Mouse (Mus musculus) neural tube, embryonic 12.5 days (tissue): ENCODE results near the gene Batf2. TPM values are rescaled to one million over a fixed set of nuclear protein-coding genes. Genes with fewer than 3 reads are reported as not detected.
A peak's percentile ranks its signal among the peaks of the same experiment; 100 is the strongest.

Source experiments
- ATAC-seq: fragments of 200-750 bp; cut with Nextera tagmentation; 2 replicates; pipeline ENCODE4 v1.8.0; 2017; ENCODE audit warnings: low read depth, mild to moderate bottlenecking, moderate TSS enrichment, moderate library complexity; ENCODE audit not compliant: low FRiP score
- H3K27ac ChIP-seq: fragments of 300-500 bp; sonication (generic); 2 replicates; pipeline ENCODE4 v1.5.1; 2016
- H3K27me3 ChIP-seq: fragments of 300-500 bp; sonication (generic); replicated peaks from 2 replicates; pipeline ENCODE4 v1.6.1; 2016; ENCODE audit warnings: mild to moderate bottlenecking
- H3K36me3 ChIP-seq: fragments of 300-500 bp; sonication (generic); 2 replicates; pipeline ENCODE4 v1.6.1; 2016; ENCODE audit warnings: mild to moderate bottlenecking
- H3K4me1 ChIP-seq: fragments of 300-500 bp; sonication (generic); 2 replicates; pipeline ENCODE4 v1.6.1; 2016
- H3K4me2 ChIP-seq: fragments of 300-500 bp; sonication (generic); replicated peaks from 2 replicates; pipeline ENCODE4 v1.6.1; 2016; ENCODE audit warnings: mild to moderate bottlenecking
- H3K4me3 ChIP-seq: fragments of 300-500 bp; sonication (generic); 2 replicates; pipeline ENCODE4 v1.5.1; 2016
- H3K9ac ChIP-seq: fragments of 300-500 bp; sonication (generic); 2 replicates; pipeline ENCODE4 v1.6.1; 2016; ENCODE audit warnings: mild to moderate bottlenecking
- H3K9me3 ChIP-seq: fragments of 300-500 bp; sonication (generic); 2 replicates; pipeline ENCODE4 v1.6.1; 2016; ENCODE audit warnings: mild to moderate bottlenecking
- WGBS: fragments of 180-500 bp; shearing (Covaris S2); methylation state at CpG from one replicate; pipeline ENCODE4 v1.1.7; 2016; 5-methylcytosine and 5-hydroxymethylcytosine counted together
- polyA plus RNA-seq: library from polyadenylated mRNA; unstranded; fragments of >200 nt; fragmentation: Nextera tagmentation; extraction: Ambion mirVana; gene quantifications from 2 replicates; pipeline ENCODE4 v1.2.1, GENCODE M21; 2016

Gene Batf2
- polyA plus RNA-seq, 1 experiment from 2014 or later = not detected

- H3K9me3 ChIP-seq = no peaks in the 10 kb centered on the region
- no peaks in the 10 kb centered on the region for H3K27me3 ChIP-seq
- H3K4me2 ChIP-seq = peak overlapping the region; percentile 22; the same call in 1 of the 2 replicates
- no peak for ATAC-seq
- peak overlapping the region; percentile 9; the same call in 1 of the 2 replicates for H3K4me3 ChIP-seq
- 7% methylated on average over 3 of the region's 3 CpGs for WGBS
- no peaks in the 10 kb centered on the region for H3K4me1 ChIP-seq
- H3K27ac ChIP-seq = no peak overlapping the region
- no peaks in the 10 kb centered on the region for H3K36me3 ChIP-seq
- H3K9ac ChIP-seq = no peak overlapping the region
These were observed 41.8 kb downstream of the Batf2 start for GRCm38 (mm10) chr19:6182534-6182933.

GRCm38 (mm10) chr19:6184131-6184530, 43.3 kb downstream of the Batf2 start, which contains the start of gene Majin:
Gene Majin (plus strand): TSS chr19:6184388.
- Histone ChIP-seq H3K4me2 (no peak within 1 kb of the TSS), H3K27ac (no peak within 1 kb of the TSS), H3K9me3 (no peaks in the 10 kb centered on the region), H3K27me3 (no peaks in the 10 kb centered on the region), H3K36me3 (no peaks in the 10 kb centered on the region), H3K4me3 (no peak within 1 kb of the TSS), H3K9ac (no peak within 1 kb of the TSS), H3K4me1 (no peaks in the 10 kb centered on the region)
- no peak for ATAC-seq
- 87% methylated on average over 23 of the region's 23 CpGs for WGBS

GRCm38 (mm10) chr19:6204265-6204664, 63.5 kb downstream of the Batf2 start:
- 76% methylated on average over 2 of the region's 2 CpGs for WGBS
- H3K9ac ChIP-seq = no peak overlapping the region
- H3K4me1 ChIP-seq = no peaks in the 10 kb centered on the region
- no peaks in the 10 kb centered on the region for H3K9me3 ChIP-seq
- ATAC-seq = no peak
- H3K27me3 ChIP-seq = no peaks in the 10 kb centered on the region
- H3K36me3 ChIP-seq = no peaks in the 10 kb centered on the region
- no peak overlapping the region for H3K27ac ChIP-seq
- H3K4me2 ChIP-seq = no peak overlapping the region
- H3K4me3 ChIP-seq = no peak overlapping the region

- Histone ChIP-seq H3K9ac (no peak overlapping the region), H3K4me2 (no peak overlapping the region), H3K9me3 (no peaks in the 10 kb centered on the region), H3K4me1 (no peaks in the 10 kb centered on the region), H3K27me3 (no peaks in the 10 kb centered on the region), H3K4me3 (no peak overlapping the region), H3K36me3 (no peaks in the 10 kb centered on the region), H3K27ac (no peak overlapping the region)
- ATAC-seq = no peak
- 80% methylated on average over 5 of the region's 5 CpGs for WGBS
These were observed 65.9 kb downstream of the Batf2 start for GRCm38 (mm10) chr19:6206716-6207115.

- H3K27ac ChIP-seq = no peak overlapping the region
- ATAC-seq = no peak
- H3K4me3 ChIP-seq = no peak overlapping the region
- H3K9me3 ChIP-seq = no peaks in the 10 kb centered on the region
- no peaks in the 10 kb centered on the region for H3K4me1 ChIP-seq
- H3K27me3 ChIP-seq = no peaks in the 10 kb centered on the region
- 64% methylated on average over 6 of the region's 6 CpGs for WGBS
- H3K4me2 ChIP-seq = no peak overlapping the region
- no peak overlapping the region for H3K9ac ChIP-seq
- H3K36me3 ChIP-seq = no peaks in the 10 kb centered on the region
These were observed 75.4 kb downstream of the Batf2 start for GRCm38 (mm10) chr19:6216046-6216705.

- Histone ChIP-seq H3K27ac (no peak overlapping the region), H3K9me3 (no peaks in the 10 kb centered on the region), H3K4me1 (no peaks in the 10 kb centered on the region), H3K4me3 (no peak overlapping the region), H3K36me3 (no peaks in the 10 kb centered on the region), H3K9ac (no peak overlapping the region), H3K4me2 (no peak overlapping the region), H3K27me3 (no peaks in the 10 kb centered on the region)
- ATAC-seq = no peak
- WGBS = 72% methylated on average over 6 of the region's 6 CpGs
These were observed 77.8 kb downstream of the Batf2 start for GRCm38 (mm10) chr19:6218606-6219005.

Other genes with a start within 250 kb of the Batf2 start
- gene Tigd3, start 246.8 kb upstream of the Batf2 start, polyA plus RNA-seq = 10.5 and 11.8 TPM in 2 replicates
- 156 and 174 TPM in 2 replicates for gene Dpf2, start 228.0 kb upstream of the Batf2 start, polyA plus RNA-seq
- 4.7 and 5.7 TPM in 2 replicates for gene Cdc42ep2, start 216.2 kb upstream of the Batf2 start, polyA plus RNA-seq
- gene Pola2, start 176.8 kb upstream of the Batf2 start, polyA plus RNA-seq = 44.4 and 46.6 TPM in 2 replicates
- not detected in 2 replicates for gene Slc22a20, start 154.8 kb upstream of the Batf2 start, polyA plus RNA-seq
- gene Capn1, start 125.1 kb upstream of the Batf2 start, polyA plus RNA-seq = 5.6 and 6.4 TPM in 2 replicates
- 33.2 and 35.2 TPM in 2 replicates for gene Syvn1, start 94.4 kb upstream of the Batf2 start, polyA plus RNA-seq
- gene Mrpl49, start 83.2 kb upstream of the Batf2 start, polyA plus RNA-seq = 66.0 and 68.6 TPM in 2 replicates
- gene Fau, start 83.1 kb upstream of the Batf2 start, polyA plus RNA-seq = 635 and 643 TPM in 2 replicates
- 34.3 and 38.2 TPM in 2 replicates for gene Znhit2, start 79.8 kb upstream of the Batf2 start, polyA plus RNA-seq
- 44.3 and 45.9 TPM in 2 replicates for gene Tm7sf2, start 72.6 kb upstream of the Batf2 start, polyA plus RNA-seq
- 79.4 and 80.6 TPM in 2 replicates for gene Vps51, start 63.8 kb upstream of the Batf2 start, polyA plus RNA-seq
- gene Tmem262, start 61.0 kb upstream of the Batf2 start, polyA plus RNA-seq = not detected in 2 replicates
- 2.6 and 3.2 TPM in 2 replicates for gene Gm28374, start 58.7 kb upstream of the Batf2 start, polyA plus RNA-seq
- gene Zfpl1, start 56.0 kb upstream of the Batf2 start, polyA plus RNA-seq = 72.4 and 75.0 TPM in 2 replicates
- 27.1 and 28.4 TPM in 2 replicates for gene Cdca5, start 56.0 kb upstream of the Batf2 start, polyA plus RNA-seq
- gene AC131692.1, start 46.6 kb upstream of the Batf2 start, polyA plus RNA-seq = 0.33 TPM in 1 of 2 replicates, not detected in the other
- 0.63 and 0.82 TPM in 2 replicates for gene Naaladl1, start 35.2 kb upstream of the Batf2 start, polyA plus RNA-seq
- gene Sac3d1, start 22.3 kb upstream of the Batf2 start, polyA plus RNA-seq = 53.5 and 59.0 TPM in 2 replicates
- 40.3 and 42.3 TPM in 2 replicates for gene Snx15, start 12.7 kb upstream of the Batf2 start, polyA plus RNA-seq
- 100 and 102 TPM in 2 replicates for gene Arl2, start 565 bp downstream of the Batf2 start, polyA plus RNA-seq
- gene Majin, start 43.4 kb downstream of the Batf2 start, polyA plus RNA-seq = not detected in 2 replicates
- not detected in 2 replicates for gene Gpha2, start 85.4 kb downstream of the Batf2 start, polyA plus RNA-seq
- 77.8 and 82.8 TPM in 2 replicates for gene Ppp2r5b, start 94.9 kb downstream of the Batf2 start, polyA plus RNA-seq
- gene Atg2a, start 100.7 kb downstream of the Batf2 start, polyA plus RNA-seq = 13.8 and 14.7 TPM in 2 replicates
- gene Ehd1, start 135.7 kb downstream of the Batf2 start, polyA plus RNA-seq = 87.2 and 96.4 TPM in 2 replicates
- gene Cdc42bpg, start 165.5 kb downstream of the Batf2 start, polyA plus RNA-seq = 0.27 and 0.60 TPM in 2 replicates
- 93.3 and 93.5 TPM in 2 replicates for gene Men1, start 194.0 kb downstream of the Batf2 start, polyA plus RNA-seq
- 16.0 and 18.4 TPM in 2 replicates for gene Map4k2, start 200.2 kb downstream of the Batf2 start, polyA plus RNA-seq
- gene Sf1, start 222.7 kb downstream of the Batf2 start, polyA plus RNA-seq = 171 TPM in 2 replicates
- gene Pygm, start 243.4 kb downstream of the Batf2 start, polyA plus RNA-seq = 4.7 and 5.5 TPM in 2 replicates